Mouse (Mus musculus) heart, postnatal 10 days (tissue): ENCODE results near the gene Mcf2l. TPM values are rescaled to one million over a fixed set of nuclear protein-coding genes. Genes with fewer than 3 reads are reported as not detected.

Experiments
- DNase-seq, 2 experiments: peaks; one replicate each; pipeline ENCODE4 v3.0.0; 2021
- intact Hi-C: fragments of 180-260 bp; cut with DNase I; formaldehyde crosslinking; loops from one replicate; pipeline ENCODE4 v1.15.1; 2025
- total RNA-seq, 2 experiments: library from RNA; stranded (reverse); gene quantifications; 2 replicates each; pipeline ENCODE4 v1.2.3; 2021

The Mcf2l gene
- total RNA-seq, 2 experiments from 2014 or later: 56.4 to 88.8 TPM

DNA sequence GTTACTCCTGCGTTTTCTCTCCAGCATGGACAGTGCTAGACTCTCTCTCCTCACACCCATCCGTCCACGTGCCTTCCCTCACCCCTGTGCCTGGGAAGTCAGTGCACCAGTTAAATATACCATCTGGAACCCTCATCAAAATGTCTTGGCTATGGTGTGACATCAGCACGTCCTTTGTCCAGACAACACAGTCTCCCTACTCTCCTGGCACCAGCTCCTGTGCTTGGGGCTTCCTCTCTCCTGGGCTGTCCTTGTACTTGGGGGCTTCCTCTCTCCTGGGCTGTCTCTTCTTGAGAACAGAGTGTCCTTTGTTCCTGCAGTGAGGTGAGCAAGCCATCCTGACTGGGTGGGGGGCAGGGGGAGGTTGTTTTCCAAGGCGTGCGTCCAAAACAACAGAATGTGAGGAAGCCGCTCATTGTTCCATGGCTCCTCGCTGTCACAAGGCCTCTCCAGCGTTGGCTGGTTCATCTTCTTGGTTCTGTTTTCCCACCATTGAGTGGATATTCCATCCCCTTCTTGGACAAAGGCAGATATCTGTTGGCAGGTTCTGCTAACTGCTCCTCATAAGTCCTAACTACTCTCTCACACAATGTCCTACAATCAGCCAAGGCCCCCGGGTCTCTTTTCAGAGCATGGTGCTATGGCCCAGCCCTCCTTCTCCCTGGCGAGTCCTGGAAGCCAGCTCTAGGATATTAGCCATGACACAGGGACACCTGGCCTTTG, 32.2 kb downstream of the Mcf2l start:
- intact Hi-C loops: no loop called here
- DNase-seq: peak; percentile 50 to 55

DNA sequence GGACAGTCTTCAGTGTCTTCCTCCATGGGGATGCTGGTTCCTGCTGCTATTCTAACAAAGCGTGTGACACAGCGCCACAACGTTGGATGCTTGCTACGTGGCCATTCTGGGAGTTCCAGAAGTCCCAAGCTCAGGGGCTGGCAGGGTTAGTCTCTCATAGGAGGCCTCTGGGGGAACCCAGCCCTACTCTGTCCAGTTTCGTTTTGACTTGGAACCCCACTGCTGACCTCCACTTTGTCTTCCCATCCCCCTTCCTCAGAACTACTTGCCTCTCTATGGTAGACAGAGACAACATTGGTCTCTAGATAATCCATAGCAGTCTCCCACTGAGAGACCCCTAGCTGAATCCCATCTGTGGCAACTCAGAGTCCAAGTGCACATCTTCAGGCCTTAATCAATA, 33.0 kb downstream of the Mcf2l start:
- DNase-seq: no peak
- intact Hi-C loops: no loop called here

DNA sequence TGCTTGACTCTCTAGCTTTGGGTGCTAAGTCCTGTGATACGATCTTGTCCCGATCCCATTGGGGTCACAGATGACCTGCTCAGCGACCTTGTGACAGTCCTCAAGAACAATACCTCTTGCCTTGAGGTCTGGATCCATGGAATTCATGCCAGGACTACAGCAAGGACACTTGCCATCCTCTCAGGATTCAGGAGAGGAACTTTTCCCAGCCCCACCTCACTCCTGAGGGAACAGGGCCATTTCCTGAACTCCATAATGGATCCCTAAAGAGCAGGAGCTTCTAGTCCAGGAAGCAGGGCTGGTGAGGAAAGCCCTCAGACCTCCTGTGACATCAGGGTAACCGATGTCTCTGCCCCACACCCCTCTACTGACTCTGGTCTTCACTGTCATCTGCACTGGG, 34.1 kb downstream of the Mcf2l start:
- intact Hi-C loops: loop anchor here (1.0 kb wide), 1 partner anchor 19 kb away; no protein-coding TSS in a partner anchor
- DNase-seq: no peak

DNA sequence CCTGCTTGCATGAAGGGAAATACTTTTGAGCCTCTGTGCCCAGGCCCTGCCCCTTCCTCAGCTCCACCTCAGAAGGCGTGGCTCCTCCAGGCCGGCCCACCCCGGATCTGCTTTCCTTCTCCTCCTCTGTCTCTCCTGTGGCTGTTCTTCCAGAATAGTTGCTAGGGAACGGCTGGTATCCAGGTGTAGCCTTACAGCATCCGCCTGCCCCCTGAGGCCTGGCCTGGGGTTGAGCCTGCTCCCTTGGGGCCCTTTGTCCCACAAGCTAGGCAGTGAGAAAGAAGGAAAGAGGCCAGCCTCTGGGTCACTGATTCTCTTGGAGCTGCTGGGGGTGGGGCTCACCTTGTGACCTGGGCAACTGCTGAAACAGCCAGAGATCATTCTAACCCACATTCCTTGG, 38.4 kb downstream of the Mcf2l start:
- no peak for DNase-seq
- intact Hi-C loops: no loop called here

DNA sequence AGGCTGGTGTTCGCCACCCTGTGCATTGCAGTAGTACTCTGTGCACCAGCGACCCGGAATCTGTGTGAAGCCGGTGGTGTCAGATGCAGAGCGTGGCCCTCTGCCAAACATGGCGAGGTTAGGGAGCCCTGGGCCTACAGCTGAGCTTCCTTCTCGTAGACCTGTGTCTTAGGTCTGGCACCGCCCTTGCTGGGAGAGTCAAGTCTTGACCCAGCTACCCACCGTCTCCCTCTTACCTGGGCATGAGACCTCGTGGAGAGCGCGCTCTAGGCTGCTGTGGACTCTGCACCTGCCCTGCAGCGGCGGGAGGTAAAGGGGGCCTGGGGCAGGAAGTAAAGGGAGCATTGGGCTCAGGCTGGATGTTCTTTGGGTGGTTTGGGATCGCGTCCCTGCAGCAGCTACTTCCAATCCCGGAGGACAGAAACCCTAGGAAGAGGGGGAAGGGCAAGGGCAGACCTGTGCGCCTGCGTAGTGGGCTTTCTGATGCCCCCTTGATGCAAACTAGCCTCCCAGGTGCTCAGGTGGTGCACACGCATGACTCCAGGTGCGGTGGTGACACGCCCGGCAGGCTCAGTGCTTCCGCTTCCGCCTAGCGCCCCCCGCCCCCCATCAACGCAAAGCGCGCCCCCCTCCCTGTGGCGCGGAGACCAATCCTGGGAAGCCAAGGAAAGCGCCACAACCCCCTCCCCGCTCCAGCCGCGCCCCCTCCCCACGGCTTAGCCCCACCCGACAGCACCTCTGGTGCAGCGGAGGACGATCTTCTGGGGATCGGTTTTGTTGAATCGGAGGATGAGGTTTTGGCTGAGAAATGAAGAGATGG, 41.8 kb downstream of the Mcf2l start:
- DNase-seq: no peak
- intact Hi-C loops: no loop called here

DNA sequence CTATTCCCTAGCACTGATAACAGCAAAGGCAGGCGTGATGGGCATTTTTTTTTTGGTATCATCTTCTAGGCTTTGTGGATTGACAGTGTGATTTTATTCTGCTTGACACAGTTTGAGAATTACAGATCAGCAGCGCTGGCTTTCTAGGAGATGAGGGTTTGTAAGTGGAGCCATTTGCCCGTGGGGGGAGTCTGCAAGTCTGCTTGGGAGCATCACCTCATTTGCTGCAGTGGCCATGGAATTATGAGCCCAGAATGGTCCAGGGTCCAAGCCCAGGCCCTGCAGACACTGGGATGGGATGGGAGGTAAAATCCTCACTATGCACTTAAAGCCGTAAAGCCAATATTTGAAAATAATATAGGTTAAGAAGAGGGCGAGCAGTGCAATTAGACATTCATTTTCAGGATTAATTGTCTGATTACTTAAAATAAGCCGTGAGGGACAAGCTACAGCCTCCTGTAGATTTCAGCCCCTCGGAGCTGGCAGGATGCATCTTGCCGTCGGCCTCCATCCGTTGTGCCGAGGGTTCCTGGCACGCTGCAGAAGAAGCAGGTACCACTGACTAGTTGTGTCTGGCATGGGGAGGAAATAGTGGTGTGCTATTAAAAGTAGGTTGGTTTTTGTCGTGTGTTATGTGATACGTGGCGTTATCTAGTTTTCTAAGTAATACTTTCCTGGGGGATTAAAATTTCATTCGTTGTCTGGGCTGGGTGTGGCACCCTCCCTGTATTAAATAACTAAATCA, 42.7 kb downstream of the Mcf2l start:
- intact Hi-C loops: no loop called here
- no peak for DNase-seq

DNA sequence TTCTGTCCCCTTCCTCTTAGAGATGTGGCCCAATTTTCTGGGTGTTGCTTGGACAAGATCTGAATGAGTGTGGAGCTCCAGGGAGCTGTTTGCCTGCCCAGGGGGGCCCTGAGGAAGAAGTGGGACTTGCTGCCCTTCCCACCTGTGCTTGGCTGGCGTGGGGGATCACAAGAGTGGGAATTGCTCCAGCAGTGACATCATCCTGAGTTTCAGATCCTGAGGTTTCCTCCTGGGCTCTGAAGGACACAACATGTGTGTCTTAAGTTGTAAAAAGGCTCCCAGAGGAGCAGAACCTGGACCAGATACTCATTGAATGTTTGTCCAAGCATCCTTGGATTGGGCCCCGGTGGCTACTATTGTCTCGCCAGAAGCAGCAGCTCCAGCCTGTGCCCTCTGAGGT, 43.4 kb downstream of the Mcf2l start:
- no peak for DNase-seq
- intact Hi-C loops: no loop called here

DNA sequence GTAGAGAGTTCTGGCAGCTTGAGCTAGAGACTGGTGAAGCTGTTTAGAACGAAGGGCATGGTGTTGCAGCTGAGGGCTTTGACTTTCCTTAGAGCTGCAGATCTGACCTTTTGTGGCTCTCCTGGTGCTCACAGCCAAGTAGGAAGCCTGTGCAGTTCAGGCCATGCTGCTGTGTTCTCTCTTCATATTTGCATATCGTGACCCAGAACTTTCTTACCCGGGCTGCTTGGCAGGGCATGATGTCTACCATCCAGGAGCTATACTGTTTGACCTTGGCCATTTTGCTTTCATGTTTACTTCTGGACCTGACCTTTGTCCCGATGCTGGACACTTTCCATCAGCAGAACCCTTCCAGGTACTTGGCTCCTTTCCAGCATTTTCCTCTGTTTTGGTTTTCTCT, 44.2 kb downstream of the Mcf2l start:
- DNase-seq: no peak
- intact Hi-C loops: no loop called here

DNA sequence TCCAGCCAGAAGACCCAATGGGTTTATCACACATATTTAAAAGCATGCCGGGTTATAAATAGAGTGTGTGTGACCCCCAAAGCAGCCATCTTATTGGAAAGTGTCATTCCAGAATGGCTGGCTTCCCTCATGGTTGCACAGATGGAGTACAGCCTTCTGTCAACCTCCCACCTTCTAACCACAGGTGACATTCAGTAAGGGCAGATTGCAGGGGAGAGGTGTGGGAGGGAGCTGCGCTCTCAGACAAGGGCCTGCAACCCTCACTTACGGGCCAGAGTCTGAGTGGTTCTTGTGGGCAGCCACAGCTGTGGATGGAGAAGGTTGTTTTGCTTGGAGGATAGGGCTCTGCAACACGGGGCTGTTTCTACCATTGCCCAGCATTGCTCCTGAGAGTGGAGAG, 47.0 kb downstream of the Mcf2l start:
- no peak for DNase-seq
- intact Hi-C loops: no loop called here

DNA sequence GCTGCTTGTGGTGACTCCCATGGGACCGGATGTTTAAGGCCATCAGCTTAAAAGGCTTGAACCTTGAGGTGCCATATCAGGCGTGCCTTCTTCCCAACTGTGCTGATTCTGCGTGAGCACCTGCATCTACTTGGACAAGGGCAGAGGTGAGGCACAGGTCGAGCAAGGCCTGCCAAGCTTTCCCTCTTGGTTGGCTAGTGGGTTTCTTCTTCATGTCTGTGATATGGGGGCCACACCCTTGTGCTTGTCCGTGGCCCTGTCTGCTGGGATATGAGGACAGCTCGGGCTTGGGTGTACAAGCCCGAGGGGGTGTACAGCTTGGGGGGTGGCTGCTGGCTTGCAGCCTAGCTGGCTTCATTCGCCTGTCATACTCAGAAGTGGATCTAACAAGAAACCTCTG, 51.4 kb downstream of the Mcf2l start:
- intact Hi-C loops: no loop called here
- DNase-seq: no peak

DNA sequence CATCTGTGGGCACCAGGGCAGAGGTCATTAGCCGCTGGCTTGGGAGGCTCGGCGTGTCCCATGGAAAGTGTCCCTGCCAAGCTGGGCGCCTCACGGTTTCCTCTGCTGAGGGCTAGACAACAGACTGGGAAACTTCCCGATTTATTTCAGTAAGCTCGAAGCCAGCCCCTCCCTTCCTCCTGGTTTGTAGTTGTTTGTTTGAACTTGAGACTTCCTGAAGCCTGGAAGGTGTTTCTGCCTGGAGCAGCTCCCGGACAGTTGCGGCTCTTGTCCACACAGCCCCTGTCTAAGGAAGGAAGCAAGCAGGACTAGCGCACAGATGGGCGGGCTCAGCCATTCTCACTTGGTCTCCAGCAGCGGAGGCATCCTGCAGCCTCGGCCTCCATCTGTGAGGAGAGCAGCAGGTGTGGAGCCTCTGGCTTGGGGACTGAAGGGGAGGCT, 52.4 kb downstream of the Mcf2l start:
- intact Hi-C loops: loop anchor here (1.0 kb wide), 2 partner anchors 19 to 29 kb away; no protein-coding TSS in a partner anchor

DNA sequence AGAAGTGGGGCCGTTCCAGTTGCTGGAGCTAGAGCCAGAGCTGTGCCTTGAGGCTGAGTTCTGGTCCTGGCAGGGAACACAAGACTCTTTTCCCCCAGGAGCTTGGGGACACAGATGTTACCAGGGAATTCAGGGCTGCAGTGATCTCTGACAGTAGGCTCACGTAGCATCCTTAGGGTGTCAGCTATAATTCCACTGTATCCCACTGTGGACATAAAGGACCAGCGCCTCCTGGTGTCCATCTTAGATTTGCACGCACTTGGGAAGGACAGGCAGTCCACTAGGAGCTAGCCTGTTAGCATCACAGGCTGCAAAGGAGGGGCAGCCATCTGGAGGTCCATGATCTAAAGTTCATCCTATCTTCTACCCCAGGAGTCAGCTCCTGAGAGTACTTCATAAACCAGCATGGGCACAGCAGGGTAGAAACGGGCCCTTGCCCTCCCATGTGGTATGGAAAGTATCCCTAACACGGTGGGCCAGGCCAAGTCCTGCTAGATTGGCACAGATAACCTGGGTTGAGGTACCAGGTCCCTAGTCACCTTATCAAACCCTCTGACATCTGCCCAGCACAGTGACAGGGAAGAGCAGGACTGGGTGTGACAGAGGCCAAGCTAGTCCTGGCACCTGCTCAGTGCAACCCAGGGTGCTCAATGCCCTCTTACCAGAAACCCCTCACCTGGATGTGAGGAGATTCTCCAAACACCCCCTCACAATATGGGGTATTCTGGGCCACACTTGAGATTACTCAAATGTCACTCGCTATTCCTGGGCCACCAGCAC, 53.8 kb downstream of the Mcf2l start:
- intact Hi-C loops: no loop called here
- peak; percentile 80 to 86 for DNase-seq

More for the DNA sequence above, 52.4 kb downstream of the Mcf2l start:
- DNase-seq: peak; percentile 53 to 59

DNA sequence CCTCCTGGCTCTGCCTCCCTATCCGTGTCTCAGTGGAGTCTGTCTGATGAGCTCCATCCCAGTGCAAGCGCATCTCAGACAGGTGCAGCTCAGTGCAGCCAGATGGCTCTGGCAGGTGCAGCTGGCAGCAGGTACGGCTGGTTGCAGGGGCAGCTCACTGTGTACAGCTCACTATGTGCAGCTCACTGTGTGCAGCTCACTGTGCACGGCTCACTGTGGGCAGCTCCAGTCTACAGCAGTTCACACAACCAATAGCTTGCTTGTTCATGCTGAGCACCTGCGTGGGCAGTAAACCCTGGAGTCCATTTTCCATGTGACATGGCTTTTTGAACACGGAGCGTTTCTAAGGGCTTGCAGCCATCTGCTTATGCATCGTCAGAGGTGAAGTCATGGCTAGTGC, 54.4 kb downstream of the Mcf2l start:
- intact Hi-C loops: no loop called here
- DNase-seq: no peak

DNA sequence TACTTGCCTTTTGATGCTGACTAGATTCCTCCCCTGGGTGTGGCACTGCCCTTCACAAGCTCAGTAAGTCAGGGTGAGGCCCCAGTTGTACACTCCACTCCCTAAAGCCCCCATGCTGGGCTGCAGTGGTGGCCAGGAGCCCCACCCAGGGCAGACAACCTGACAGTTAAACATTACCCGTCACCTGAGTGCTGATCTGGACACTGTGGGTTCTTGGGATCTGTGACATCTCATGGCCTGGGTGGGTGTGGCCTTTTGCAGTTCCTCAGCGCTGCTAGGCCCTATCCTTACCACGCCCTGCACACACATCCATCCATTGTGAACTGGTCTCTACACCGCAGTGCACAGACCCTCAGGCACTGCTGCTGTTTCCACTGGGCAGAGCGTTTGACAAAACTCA, 55.3 kb downstream of the Mcf2l start:
- no peak for DNase-seq
- intact Hi-C loops: no loop called here

DNA sequence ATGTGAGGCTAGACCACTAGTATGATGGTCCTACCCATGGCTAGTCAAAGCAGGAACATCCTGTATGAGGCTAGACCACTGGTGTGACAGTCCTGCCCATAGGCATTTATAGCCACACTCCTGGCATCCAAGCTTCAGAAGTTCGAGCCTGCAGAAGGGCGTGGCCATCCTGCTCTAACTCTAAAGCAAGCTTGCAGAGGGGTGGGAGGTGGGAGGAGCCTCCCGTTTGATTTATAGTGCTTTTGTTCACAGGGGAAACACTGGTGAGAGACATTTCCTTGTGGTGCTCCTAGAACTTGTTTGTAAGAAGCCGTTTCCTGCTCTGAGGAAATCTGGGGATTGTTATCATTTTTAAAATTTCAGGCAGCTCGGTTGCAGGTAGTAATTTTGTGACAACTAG, 56.7 kb downstream of the Mcf2l start:
- peak; percentile 31 to 43 for DNase-seq
- intact Hi-C loops: no loop called here

DNA sequence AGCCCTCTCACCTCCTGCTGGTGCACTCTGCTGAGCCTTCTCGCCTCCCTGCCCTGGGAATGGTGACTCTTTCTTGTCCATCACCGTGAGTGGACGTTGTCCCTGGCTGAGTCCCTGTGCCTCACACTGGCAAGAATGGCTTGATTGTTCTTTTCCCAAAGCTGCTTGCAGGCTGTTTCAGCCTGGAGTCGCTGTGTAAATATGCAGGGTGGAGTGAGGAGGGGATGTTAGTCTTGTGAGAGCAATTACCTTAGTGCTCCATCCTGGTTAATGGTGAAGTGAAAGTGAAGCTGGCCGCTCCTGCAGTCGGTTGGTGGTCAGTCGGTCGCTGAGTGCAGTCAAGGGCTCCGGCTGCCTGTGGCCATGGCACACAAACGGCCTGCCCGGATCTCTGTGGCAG, 57.8 kb downstream of the Mcf2l start:
- intact Hi-C loops: no loop called here
- no peak for DNase-seq

DNA sequence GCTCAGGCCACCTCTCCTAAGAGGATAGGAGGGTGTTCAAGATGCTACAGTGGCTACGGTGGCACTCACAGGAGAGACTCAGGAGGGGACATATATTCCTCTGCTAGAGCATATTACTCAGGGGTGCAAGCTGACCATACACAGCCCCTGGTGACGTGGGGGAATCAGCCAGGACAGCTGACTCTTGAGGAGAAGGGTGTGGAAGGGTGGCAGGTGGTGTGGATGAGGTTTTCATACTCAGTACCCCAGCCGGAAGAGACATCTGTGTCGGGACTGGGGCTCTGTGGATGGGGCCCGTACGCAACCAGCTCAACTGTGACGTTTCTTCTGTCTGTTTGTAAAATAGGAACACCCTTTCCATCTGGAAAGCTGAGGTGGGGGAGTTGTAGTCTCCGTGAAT, 58.9 kb downstream of the Mcf2l start:
- no peak for DNase-seq
- intact Hi-C loops: no loop called here

DNA sequence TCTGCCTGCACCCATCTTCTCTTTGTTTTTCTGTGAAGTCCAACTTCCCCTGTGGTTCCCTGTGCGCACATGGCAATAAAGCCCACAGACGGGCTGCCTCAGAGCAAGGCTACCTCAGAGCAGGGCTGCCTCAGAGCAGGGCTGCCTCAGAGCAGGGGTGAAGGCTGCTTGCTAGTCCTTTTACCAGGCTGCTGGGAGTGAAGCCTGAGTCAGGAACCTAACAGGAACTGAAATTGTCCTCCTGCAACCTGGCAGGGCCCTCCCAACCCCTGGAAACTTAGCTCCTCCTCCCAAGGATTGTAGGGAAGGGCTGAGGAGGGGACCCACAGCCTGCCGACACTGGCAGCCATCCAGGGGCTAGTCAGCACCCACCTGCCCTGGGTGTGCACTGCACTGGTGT, 60.2 kb downstream of the Mcf2l start:
- intact Hi-C loops: no loop called here
- no peak for DNase-seq

DNA sequence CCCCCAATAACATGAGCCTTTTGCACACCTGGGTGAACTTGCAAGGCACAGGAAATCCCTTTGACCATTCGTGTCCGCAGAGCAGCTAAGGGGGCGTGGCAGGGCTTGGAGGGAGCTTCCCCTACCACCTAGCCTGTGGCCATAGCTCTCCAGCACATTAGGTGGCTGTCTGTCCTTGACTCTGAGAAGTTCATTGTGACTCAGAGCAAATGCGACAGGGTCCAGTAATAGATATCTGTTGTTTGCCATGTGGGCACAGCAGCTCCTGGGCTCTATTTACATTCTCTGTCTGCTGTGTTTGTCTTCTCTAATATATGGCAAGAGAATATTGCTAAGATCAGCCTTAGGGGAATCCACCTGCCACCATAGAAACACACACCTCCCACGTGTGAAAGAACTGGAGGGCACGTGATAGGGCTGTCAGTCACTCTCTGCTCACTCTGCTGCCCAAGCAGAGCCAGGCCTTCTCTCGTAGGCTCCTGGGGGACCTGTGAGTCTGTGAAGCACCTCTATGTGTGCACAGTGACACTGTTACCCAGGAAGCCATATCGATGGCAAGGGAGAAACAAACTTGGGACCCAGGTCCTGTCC, 60.9 kb downstream of the Mcf2l start:
- DNase-seq: no peak
- intact Hi-C loops: no loop called here

DNA sequence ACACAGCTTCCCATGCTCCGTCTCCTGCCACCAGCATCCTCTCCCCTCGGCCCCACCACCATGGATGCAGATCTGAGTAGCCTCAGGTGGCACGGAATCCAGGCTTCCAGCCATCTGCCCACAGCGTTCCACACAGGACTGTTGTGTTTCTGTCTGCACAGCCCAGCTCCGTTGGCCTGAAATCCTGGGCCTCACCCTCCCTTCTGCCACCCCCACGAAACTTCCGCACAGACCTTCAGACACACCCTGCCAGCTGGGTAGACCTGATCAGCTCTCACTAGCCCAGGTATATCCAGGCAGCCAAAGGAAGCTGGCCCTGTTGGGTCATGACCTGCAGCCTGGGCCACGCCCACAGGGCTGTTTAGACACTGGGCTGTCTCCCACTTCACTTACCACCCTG, 66.9 kb downstream of the Mcf2l start:
- intact Hi-C loops: no loop called here
- no peak for DNase-seq
